Mouse (Mus musculus) liver, postnatal 0 days (tissue): Measurements from ENCODE around the gene Atl3.

ENCODE experiments used
- CTCF ChIP-seq: sonication (generic); IDR thresholded peaks from 2 replicates; pipeline ENCODE4 v1.5.1; 2016; ENCODE audit warnings: antibody characterized with exemption, low read depth
- EP300 ChIP-seq: IDR thresholded peaks from 2 replicates; pipeline ENCODE4 v1.6.1; 2016; ENCODE audit warnings: antibody characterized with exemption, low read depth, mild to moderate bottlenecking

- TF ChIP-seq CTCF: no peak
- no peak for TF ChIP-seq EP300
Observed at GRCm38 (mm10) chr19:7585764-7586163, 91.9 kb downstream of the Atl3 start.
